Mouse (Mus musculus) c-Kit-positive CD71-positive TER-119-negative erythroid progenitor cells, embryonic 14.5 days (primary cell): ENCODE data around the gene Filip1l.
A peak's percentile ranks its signal among the peaks of the same experiment; 100 is the strongest.

Experiments
- DNase-seq: peaks from one replicate; pipeline ENCODE4 v3.0.0-alpha.2; 2013; ENCODE audit warnings: low read depth

The Filip1l gene

DNA sequence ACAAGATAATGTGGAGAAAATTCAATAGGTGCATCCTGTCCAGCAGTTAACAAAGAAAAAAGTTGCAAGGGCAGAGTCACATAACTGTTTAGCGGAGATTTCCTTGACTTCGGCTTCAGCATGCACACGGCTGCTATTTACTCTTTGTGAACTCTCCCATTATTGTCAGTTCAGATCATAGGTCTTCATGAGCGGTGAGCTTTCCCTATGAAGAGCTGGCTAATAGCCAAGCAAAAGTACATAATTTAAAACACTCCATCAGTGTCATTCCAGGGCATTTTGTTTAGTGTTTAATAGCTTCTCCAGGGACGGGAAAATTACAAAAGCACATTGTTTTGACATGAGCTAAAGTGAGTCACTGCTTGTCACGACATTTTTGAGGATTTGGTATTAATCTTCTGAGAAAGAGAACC lies 179.2 kb downstream of the Filip1l start:
- no peak for DNase-seq

- DNase-seq, result no peak
These were observed 181.5 kb downstream of the Filip1l start for GRCm38 (mm10) chr16:57534365-57534764.

DNA sequence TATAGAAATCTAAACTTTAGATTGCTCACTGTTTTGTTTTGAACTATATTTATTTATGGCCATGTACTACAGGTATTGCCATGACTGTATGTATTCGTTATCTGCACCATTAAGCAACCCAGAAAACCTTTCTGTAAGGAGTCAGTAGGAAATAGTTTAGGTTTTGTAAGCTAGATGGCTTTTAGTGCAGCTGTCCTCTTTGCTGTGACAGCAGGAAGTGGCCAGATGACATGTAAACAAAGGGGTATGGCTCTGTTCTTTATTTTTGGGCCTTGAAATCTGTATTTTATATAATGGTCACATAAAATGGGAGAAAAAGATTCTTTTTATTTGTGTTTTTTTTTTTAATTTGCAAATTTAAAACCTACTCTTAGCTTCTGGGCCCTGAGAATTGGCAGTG lies 181.9 kb downstream of the Filip1l start:
- DNase-seq, result no peak

GRCm38 (mm10) chr16:57536511-57536910 lies 183.6 kb downstream of the Filip1l start:
- no peak for DNase-seq

DNA sequence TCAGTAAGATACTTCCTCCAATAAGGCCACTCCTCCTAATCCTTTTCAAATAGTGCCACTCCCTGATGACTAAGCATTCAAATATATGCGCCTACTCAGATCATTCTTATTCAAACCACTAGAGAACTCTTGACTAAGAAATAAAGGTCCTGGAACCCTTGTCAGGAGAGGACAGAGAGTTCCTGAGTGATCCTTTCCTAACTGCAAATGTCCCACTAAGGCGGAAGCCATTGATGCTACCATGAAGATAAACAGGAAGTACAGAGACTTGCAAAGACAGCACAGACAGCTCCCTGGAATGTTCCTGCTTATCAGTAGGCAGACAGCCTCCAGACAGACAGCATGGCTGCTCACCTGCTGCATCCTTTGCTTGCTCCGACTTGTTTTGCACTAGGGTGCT lies 190.3 kb downstream of the Filip1l start:
- no peak for DNase-seq

DNA sequence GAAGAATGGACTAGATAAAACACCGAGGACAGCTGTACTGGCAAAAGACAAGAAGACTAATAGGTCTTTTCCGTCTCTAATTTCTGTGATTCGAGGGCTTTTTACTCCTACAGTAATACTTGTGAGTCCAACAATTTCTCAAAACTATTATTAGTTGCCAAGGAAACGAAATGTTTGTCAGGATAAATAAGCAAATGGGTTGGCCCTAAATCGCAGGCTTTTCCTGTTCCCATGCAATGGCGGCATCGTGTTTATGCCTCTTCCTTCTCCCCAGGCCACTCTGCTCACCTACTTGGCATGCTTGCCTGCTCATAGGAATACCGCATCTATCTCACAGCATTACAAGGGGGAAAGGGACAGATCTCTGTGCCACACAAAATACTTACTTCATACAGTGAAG lies 191.5 kb downstream of the Filip1l start:
- DNase-seq, result no peak

DNA sequence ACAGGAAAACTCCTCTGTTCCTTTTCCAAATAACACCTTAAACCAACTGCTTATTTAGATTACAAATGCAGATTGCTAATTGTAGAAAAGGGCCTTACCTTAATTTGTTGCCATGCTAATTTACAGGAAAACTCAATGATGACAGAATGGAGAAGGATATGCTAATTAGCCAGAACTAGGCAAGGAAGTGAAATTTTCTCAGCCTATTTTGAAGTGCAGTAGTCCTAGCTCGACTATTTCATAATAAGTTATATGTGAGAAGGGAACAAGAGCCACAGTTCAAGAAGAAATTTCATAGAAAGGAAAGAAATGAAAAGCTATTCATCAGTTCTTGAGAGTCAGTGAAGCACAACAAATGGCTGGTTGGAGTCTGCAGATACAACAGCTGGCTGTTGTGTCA lies 193.5 kb downstream of the Filip1l start:
- DNase-seq, result no peak

GRCm38 (mm10) chr16:57548608-57549007 lies 195.7 kb downstream of the Filip1l start:
- no peak for DNase-seq

- peak; percentile 24 for DNase-seq
These were observed 196.5 kb downstream of the Filip1l start for GRCm38 (mm10) chr16:57549061-57550037.

GRCm38 (mm10) chr16:57550088-57550487 lies 197.2 kb downstream of the Filip1l start:
- no peak for DNase-seq

- DNase-seq, result no peak
These were observed 197.9 kb downstream of the Filip1l start for GRCm38 (mm10) chr16:57550817-57551216.

DNA sequence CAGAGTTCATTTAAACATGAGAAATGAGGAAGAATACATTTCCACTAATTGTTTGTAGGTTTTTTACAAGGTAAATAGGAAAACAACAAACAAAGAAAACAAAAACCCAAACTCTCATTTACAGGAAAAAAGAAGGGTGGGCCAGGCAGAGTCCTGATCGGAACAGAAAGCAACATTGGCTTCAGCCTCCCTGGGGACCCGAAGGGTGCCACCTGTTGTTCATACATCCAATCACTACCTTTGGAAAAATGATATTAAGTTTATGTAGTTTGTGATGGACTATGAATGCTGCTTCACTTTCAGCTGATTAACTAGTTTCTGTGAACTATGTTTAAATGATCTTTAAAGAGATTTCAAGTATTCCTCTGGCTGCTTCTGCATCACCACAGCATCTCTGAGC lies 198.7 kb downstream of the Filip1l start:
- no peak for DNase-seq

DNA sequence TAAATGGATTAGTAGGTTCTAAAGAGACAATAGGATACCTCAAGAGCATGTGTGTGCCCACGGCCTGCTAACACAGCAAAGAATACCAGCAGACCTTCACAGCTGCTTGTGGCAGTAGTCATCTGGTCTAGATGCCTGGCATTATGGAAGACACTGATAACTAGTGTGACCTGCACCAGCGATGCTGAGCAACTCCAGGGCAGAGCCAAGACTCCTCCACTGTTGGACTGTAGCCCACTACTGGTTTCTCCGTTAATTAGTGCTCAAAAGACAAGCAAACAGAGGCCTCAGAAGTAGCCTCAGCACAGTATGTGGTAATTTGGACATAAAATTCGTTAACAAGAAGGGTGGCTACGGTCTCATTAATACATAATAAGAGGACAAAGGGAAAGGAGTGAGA lies 199.8 kb downstream of the Filip1l start:
- no peak for DNase-seq

GRCm38 (mm10) chr16:57553235-57553634 lies 200.3 kb downstream of the Filip1l start:
- DNase-seq, result no peak

- no peak for DNase-seq
These were observed 202.1 kb downstream of the Filip1l start for GRCm38 (mm10) chr16:57554886-57555400.

DNA sequence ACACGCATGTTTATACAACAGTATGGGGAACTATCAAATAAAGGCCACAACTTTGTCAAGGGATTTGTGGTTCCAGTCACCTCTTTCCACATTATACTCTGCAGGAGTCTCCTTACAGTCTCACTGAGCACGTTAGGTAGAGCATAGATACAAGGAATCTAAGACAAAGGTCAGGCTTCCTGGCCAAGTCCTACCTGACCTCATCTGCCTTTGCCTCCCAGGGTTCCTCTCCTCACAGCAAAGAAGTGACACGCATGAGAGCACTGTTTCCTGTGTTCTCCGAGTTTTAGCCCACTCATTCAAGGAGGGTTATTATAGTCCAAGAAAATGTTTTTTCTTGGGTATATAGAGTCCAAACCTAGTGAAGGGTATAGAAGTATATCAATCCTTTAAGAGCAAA lies 202.8 kb downstream of the Filip1l start:
- DNase-seq, result no peak

DNA sequence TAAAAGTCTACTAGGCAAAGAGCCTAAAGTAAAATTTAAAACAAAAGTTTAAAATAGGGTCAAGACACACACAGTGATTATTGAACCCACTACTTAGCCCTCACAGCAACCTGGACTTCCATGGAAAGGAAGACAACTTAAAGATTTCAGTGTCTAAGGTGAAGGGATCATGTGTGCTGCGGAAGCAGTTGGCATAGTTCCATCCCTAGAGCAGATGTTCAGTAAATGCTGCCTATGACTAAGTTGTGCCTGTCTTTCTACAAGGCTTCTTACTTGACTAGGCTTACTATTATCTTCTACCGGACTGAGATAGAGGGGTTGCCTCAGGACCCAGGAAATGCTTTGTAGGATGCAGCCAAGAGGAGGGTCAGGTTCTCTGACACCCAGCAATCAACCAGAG lies 203.4 kb downstream of the Filip1l start:
- no peak for DNase-seq

DNA sequence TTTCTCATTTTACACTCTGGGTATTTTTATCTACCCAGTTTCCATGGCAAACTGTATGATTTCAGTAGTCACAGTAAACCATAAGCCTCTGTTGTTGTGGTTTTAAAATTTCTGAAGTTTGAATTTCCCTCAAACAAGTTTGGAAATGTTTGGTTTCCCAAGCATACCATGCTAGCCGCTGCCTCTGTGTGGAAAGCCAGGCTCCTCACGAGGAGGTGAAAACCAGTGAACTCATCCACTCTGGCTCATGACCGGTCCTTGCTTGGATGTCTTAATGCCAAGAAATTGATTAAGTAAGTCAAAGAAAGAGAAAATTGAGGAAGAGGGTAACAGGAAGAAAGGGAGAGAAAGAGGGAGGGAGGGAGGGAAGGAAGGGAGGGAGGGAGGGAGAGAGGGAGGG lies 205.4 kb downstream of the Filip1l start:
- no peak for DNase-seq

DNA sequence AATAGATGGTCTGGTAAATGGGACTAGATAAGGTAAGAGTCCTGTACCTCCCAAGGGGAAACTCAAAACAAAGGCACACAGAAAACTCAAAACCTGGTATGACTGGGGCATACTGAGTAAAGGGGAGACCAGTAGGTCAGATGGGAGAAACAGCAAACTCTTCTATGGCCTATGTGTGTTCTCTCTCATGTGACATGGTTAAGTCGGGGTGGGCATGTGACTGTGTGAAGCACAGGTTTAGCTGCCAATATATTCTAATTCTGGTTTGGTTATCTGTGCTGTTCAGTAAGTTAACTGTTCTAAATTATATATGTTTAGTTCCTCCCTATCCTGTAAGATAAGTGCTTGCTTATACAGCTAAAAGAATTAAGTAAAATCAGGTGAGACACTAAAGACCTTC lies 207.3 kb downstream of the Filip1l start:
- no peak for DNase-seq

DNA sequence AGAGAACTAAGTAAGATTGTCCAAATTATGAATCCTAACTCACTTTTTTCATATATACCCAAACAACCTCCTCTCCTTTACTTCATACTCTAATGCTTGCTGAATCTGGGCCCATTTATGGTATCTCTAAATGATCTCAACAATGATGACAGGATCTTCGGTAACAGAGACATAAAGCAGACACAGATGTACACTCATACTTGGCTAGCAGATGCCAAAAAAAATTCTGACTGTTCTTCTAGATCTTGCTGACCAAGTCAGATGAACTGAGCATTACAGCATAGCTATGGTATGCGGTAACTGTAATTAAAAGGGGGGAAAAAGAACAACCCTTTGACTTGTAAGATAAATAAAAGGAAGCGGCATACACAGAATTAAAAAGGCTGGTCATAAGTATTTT lies 210.6 kb downstream of the Filip1l start:
- no peak for DNase-seq

DNA sequence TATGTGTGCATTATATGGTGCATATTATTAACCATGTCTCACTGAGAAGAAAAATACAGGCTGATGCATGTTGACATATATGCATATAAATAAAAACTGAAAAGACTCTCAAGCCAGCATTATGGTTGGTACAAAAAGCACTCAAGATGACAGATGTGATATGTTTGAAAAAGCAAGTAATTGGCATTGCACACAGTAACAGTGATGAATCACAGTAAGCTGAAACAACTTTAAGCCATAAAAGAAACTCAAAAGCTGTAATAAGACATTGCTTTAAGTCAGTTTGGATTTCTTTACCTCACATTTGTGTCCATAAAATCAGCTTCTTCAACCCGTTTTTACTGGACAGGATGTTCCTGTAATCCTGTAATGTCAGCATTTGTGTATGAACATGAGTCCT lies 211.9 kb downstream of the Filip1l start:
- DNase-seq, result no peak

- DNase-seq, result no peak
These were observed 213.3 kb downstream of the Filip1l start for GRCm38 (mm10) chr16:57566215-57566614.

GRCm38 (mm10) chr16:57568648-57569404 lies 215.9 kb downstream of the Filip1l start:
- no peak for DNase-seq
